Mouse (Mus musculus): Measurements from ENCODE around the gene Hook2.

Hook2 gene

GRCm38 (mm10) chr8:85033867-85034266 lies 43.5 kb downstream of the Hook2 start:
- DNase-seq: no peak

DNA sequence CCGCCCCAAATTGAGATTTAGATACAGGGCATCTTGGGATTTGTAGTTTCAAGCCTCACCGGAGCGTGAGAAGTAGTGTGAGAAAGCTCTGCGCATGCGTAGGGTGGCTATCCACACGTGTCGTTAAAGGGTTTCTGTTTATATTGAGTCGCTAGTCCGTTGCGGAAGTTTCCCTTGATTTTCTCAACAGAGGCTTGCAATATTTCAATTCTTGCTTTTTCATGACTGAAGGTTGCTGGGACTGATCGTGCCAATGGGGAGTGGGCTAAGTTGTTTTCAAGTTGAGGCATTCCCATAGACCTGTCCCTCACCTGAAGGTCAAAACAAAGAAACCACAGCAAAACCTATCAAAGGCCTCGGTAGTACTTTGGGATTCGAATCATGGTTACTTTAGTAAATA lies 44.4 kb downstream of the Hook2 start:
- peak; percentile 86 for DNase-seq

DNA sequence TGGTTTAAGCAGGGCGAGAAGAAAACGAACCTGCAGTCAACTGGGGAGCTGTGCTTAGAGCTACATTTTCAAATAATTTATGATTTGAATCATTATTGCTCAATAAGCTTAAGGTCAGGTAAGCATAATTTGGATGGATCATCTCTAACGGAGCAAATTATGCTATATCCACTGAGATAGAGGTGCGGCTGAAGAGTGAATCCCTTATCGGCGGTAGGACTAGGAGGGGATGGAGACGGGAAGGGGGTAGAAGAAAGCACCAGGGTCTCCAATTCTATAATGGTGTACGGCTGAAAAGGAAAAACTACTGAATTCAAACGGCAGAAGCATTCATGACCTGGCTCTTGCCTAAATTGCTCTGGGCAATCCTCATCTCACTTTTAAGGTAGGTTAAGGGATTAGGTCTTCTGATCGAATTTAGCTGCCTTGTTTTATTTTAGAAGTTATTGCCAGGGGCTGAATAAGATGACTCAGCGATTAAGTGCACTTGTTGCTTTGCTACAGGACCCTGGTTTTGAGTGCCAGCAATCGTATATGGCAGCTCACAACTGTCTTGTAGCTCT lies 44.8 kb downstream of the Hook2 start:
- no peak for DNase-seq

DNA sequence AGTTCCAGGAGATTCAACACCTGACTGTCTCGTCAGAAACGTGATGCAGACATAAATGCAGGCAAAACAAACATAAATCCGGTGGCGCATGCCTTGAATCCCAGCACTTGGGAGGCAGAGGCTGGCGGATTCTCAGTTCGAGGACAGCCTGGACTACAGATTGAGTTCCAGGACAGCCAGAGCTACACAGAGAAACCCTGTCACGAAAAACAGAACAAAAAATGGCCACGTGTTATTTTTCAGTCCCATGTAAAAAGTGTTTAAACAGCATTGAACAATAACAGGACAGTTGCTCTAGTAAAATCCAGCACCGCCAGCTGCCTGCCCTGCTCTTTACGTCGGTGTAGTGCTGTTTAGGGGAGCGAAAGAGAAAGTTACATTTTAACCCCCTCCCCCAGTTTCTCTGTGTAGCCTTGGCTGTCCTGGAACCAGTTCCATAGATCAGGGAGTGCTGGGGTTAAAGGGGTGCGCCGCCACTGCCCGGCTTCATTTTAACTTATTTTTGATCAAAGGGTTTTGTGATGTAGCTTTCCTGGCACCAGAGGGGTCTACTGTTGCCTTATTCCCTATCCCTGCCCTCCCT lies 45.4 kb downstream of the Hook2 start:
- DNase-seq: peak; percentile 47

- DNase-seq: no peak
Observed at GRCm38 (mm10) chr8:85036381-85036717, 45.9 kb downstream of the Hook2 start.

DNA sequence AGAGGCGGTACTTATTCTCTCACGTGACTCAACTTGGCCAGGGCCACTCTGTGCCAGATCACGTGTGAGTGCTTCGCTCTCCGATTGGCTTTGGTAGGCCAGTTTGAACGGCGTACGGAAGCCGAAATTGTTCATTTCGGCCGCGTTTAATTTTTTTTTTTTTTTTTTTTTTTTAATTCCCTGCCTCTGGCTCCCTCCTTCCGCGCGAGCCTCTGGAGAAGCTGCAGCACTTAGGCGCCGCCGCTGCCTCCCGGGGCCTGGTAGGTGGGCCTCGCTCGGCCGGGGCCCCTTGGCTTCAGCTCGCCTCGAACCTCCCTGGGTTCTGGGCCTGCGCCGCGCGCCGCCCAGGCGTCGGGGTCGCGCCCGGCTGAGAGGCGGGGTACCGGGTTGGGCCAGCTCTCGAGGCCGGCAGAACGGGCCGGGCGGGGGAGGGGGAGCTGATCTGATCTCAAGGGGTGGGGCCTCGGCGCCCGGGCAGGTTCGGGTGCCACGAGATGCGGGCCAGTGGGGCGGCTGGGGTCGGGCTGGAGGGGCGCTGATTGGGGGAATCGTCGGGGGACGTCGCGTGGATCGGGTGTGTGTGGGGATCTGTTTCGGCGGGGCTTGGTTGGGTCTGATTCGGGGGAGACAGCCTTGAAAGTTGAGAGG lies 46.4 kb downstream of the Hook2 start, which contains the start of gene Tnpo2:
TSS of gene Tnpo2 (plus strand) at position 198 of the 648 bp plus-strand sequence.
- DNase-seq: peak; percentile 95

- no peak for DNase-seq
Observed at GRCm38 (mm10) chr8:85037366-85037680, 46.9 kb downstream of the Hook2 start.

DNA sequence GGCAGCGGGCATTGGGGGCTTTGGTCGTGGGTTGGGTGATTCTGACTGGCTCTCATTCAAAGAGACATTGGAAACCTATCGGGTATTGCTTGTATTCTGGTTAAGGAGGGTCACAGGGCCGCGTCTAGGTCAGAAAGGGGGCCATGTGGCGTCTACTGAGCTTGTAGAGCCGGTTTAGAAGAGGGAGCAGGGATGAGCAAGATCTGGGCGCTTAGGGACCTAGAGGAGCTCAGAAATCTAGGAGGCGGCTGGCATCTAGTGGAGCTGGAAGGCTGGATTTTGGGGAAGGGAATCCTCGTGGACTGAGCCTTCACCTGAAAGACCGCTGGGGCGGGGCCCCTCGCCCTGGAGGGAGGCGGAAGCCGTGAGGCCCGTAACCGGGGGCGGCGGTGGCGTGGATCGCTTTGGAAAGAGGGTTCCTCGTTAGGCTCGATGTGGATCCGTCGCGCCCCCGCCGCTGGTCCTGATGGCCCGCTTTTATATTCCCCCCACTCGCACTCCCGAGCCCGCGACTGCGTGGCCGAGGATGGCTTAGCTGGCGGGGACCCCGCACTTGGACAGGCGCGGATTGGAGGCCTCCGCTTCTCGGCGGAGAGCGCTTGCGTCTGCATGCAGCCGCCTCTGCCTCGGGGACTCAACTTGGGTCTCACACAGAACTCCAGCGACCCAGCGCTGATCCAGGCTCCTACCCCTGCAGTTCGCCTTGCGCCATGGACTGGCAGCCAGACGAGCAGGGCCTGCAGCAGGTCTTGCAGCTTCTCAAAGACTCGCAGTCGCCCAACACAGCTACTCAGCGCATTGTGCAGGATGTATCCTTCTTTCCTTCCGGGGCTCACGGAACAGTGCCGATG lies 47.5 kb downstream of the Hook2 start:
- DNase-seq: peak; percentile 64

DNA sequence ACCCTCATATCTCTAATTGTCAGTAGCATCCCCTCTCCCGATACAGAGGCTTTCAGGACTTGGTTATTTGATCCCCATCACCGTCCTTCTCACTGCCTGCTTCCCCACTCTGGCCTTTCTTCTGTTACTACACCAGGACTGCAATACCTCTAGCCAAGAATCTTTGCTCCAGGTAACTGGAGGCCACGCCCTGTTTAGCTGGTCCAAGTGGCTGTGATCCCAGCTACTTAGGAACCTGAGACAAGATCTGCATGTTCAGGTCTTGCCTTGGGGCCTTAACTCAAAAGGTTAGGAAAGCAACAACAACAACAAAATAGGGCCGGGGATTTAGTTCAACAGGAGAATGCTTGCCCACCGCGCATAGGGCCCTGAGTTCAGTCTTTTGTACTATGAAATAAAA lies 53.2 kb downstream of the Hook2 start:
- DNase-seq: no peak

Measured in kidney, postnatal 10 days (tissue).